Mouse (Mus musculus): ENCODE data around the gene Cwc27. TPM values are rescaled to one million over a fixed set of nuclear protein-coding genes. Genes with fewer than 3 reads are reported as not detected.

Cwc27 gene
- total RNA-seq, 1 experiment from 2014 or later: 52.8 TPM

DNA sequence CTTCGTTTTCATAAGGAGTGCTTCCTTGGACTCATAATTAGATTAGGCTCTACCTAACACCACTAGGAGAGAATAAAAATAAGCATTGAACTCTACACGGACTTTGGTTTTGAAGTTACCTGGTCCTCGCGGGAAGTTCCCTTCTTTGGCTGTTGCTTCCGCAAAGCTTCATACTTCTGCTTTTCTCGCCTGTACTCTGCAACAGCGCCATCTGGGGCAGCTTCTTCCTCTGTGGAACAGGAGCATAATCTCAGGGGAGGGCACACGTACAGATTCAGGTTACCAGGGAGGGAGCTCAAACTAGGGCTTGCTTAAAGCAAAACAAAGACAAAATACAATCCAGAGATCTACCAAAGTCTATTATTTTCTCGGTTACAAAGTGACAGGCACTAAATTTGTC is 155.8 kb downstream of the Cwc27 start:
- ATAC-seq (replicated peaks in 1 of 2; ENCODE audit: insufficient read depth in 1 of 2, low FRiP score in 2 of 2, low TSS enrichment in 1 of 2, low read depth in 1 of 2, poor library complexity in 2 of 2, severe bottlenecking in 2 of 2): no peak

DNA sequence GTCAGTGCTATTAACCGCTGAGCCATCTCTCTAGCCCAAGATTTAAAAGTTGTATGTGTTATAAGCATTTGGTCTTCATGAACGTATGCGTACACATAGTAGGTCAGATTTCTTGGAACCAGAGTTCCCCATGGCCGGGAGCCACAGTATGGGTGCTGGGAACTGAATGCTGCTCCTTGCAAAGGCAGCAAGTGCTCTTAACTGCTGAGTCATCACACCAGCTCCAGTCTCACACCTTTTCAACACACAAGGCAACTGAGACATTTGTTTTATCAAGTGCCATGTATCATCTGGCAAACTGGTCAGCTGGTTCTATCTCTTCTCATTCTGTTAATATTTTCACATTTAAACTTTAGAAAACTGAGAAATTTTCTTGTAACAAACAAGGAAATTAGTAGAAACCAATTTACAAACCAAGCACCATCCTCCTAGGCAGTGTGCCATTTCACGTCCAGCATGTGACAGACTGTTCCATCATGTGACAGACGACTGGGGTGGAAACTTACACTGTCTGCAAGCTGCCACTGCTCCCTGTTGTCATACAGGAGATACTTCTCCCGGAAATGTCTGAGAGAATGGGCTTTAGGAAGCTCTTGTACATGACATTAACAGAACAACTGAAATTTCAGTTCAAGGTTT is 156.8 kb downstream of the Cwc27 start:
- no peak for ATAC-seq (replicated peaks in 1 of 2; ENCODE audit: insufficient read depth in 1 of 2, low FRiP score in 2 of 2, low TSS enrichment in 1 of 2, low read depth in 1 of 2, poor library complexity in 2 of 2, severe bottlenecking in 2 of 2)

- ATAC-seq (replicated peaks in 1 of 2; ENCODE audit: insufficient read depth in 1 of 2, low FRiP score in 2 of 2, low TSS enrichment in 1 of 2, low read depth in 1 of 2, poor library complexity in 2 of 2, severe bottlenecking in 2 of 2): no peak
Observed at GRCm38 (mm10) chr13:104656666-104657272, 160.2 kb downstream of the Cwc27 start.

GRCm38 (mm10) chr13:104655137-104655536 is 161.8 kb downstream of the Cwc27 start:
- no peak for ATAC-seq (replicated peaks in 1 of 2; ENCODE audit: insufficient read depth in 1 of 2, low FRiP score in 2 of 2, low TSS enrichment in 1 of 2, low read depth in 1 of 2, poor library complexity in 2 of 2, severe bottlenecking in 2 of 2)

DNA sequence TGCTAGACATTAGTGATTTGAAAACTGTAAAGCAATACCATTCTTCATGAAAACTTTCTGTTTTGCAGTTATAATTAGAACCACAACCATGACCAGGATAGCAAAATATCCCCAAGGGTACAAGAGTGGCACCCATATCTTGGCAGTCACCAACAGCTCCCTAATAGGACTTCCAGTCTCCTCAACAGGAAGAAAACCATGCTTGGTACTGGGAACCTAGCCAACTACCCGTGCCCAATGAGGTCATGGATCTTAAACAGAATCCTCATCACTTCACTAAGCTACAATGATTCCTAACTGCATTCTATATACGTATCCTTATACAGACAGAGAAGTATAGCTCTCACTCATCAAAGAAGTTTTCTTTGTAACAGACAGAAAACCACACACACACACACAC is 165.2 kb downstream of the Cwc27 start:
- no peak for ATAC-seq (replicated peaks in 1 of 2; ENCODE audit: insufficient read depth in 1 of 2, low FRiP score in 2 of 2, low TSS enrichment in 1 of 2, low read depth in 1 of 2, poor library complexity in 2 of 2, severe bottlenecking in 2 of 2)

GRCm38 (mm10) chr13:104650654-104651053 is 166.3 kb downstream of the Cwc27 start:
- ATAC-seq (replicated peaks in 1 of 2; ENCODE audit: insufficient read depth in 1 of 2, low FRiP score in 2 of 2, low TSS enrichment in 1 of 2, low read depth in 1 of 2, poor library complexity in 2 of 2, severe bottlenecking in 2 of 2): no peak

DNA sequence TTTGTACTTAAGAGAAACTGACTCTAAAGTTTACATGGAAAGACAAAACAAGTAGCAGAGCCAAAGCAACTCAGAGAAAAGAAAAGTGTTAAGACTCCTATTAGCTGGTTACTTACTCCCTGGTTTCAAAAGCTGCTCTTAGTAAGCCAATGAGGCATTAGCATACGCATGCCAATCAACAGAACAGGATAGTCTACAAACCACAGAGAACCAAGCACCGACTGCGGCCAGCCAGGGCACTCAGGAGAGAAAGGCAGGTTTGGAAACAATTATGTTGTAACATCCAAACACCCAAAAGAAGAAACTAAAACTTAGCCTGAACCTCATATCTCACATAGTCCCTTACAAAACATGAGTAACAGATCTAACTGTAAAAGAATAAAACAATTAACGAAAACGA is 166.8 kb downstream of the Cwc27 start:
- peak in 1 of 2 experiments; percentile 48; a peak in 2 of 4 replicates for ATAC-seq (replicated peaks in 1 of 2; ENCODE audit: insufficient read depth in 1 of 2, low FRiP score in 2 of 2, low TSS enrichment in 1 of 2, low read depth in 1 of 2, poor library complexity in 2 of 2, severe bottlenecking in 2 of 2)

DNA sequence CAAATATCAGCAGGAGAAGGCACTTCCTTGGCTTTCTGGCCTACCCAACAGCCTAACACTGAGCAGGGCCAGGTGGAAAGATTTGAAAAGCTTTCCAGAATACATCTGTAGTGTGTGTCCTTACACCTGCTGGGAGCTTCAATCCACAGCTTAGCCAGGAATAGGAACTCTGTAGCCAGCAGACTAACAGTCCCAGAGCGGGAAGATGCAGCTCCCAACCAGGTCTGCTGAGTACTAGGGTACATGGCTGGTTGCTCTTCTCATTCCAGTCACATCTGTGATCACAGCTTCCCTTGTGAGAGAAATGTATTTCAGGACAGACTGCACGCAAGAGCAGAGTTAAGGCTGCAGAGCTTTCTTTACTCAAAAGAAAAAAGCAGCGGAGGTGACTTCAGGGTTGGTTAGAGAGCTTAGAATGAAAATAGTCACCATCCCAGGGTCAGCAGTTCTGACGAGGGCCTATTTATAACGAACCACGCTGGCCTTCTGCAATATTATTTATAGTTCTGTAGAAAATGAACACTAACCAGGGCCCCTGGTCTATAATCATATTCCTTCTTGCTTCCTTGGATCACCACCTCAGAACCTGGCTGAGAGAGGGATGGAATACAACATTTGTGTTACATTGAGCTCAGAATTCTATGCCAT is 171.0 kb downstream of the Cwc27 start:
- ATAC-seq (replicated peaks in 1 of 2; ENCODE audit: insufficient read depth in 1 of 2, low FRiP score in 2 of 2, low TSS enrichment in 1 of 2, low read depth in 1 of 2, poor library complexity in 2 of 2, severe bottlenecking in 2 of 2): no peak

GRCm38 (mm10) chr13:104644185-104644584 is 172.8 kb downstream of the Cwc27 start:
- ATAC-seq (replicated peaks in 1 of 2; ENCODE audit: insufficient read depth in 1 of 2, low FRiP score in 2 of 2, low TSS enrichment in 1 of 2, low read depth in 1 of 2, poor library complexity in 2 of 2, severe bottlenecking in 2 of 2): no peak

GRCm38 (mm10) chr13:104640694-104641454 is 176.1 kb downstream of the Cwc27 start:
- no peak for ATAC-seq (replicated peaks in 1 of 2; ENCODE audit: insufficient read depth in 1 of 2, low FRiP score in 2 of 2, low TSS enrichment in 1 of 2, low read depth in 1 of 2, poor library complexity in 2 of 2, severe bottlenecking in 2 of 2)

- ATAC-seq (replicated peaks in 1 of 2; ENCODE audit: insufficient read depth in 1 of 2, low FRiP score in 2 of 2, low TSS enrichment in 1 of 2, low read depth in 1 of 2, poor library complexity in 2 of 2, severe bottlenecking in 2 of 2): no peak
Observed at GRCm38 (mm10) chr13:104638988-104639387, 178.0 kb downstream of the Cwc27 start.

GRCm38 (mm10) chr13:104635965-104636462 is 180.9 kb downstream of the Cwc27 start:
- ATAC-seq (replicated peaks in 1 of 2; ENCODE audit: insufficient read depth in 1 of 2, low FRiP score in 2 of 2, low TSS enrichment in 1 of 2, low read depth in 1 of 2, poor library complexity in 2 of 2, severe bottlenecking in 2 of 2): no peak

DNA sequence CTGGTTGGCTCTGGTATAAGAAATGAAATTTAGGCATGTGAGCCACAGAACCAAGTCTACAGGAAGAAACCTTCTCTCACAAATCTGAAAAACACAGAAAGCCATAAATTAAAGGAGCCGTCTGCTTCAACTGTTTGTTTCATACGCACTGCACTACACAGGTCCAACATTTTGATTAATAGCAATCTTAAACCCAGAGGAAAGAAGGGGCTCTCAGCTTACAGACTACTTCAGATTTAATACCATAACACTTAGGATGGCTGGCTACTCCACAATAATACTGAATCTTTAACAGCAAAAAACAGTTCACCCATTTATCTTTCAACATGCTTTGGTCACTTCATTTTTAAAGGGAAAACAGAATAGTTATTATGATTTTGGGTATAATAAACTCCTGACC is 182.2 kb downstream of the Cwc27 start:
- no peak for ATAC-seq (replicated peaks in 1 of 2; ENCODE audit: insufficient read depth in 1 of 2, low FRiP score in 2 of 2, low TSS enrichment in 1 of 2, low read depth in 1 of 2, poor library complexity in 2 of 2, severe bottlenecking in 2 of 2)

GRCm38 (mm10) chr13:104632427-104633167 is 184.3 kb downstream of the Cwc27 start:
- ATAC-seq (replicated peaks in 1 of 2; ENCODE audit: insufficient read depth in 1 of 2, low FRiP score in 2 of 2, low TSS enrichment in 1 of 2, low read depth in 1 of 2, poor library complexity in 2 of 2, severe bottlenecking in 2 of 2): no peak

GRCm38 (mm10) chr13:104631621-104632205 is 185.2 kb downstream of the Cwc27 start:
- no peak for ATAC-seq (replicated peaks in 1 of 2; ENCODE audit: insufficient read depth in 1 of 2, low FRiP score in 2 of 2, low TSS enrichment in 1 of 2, low read depth in 1 of 2, poor library complexity in 2 of 2, severe bottlenecking in 2 of 2)

DNA sequence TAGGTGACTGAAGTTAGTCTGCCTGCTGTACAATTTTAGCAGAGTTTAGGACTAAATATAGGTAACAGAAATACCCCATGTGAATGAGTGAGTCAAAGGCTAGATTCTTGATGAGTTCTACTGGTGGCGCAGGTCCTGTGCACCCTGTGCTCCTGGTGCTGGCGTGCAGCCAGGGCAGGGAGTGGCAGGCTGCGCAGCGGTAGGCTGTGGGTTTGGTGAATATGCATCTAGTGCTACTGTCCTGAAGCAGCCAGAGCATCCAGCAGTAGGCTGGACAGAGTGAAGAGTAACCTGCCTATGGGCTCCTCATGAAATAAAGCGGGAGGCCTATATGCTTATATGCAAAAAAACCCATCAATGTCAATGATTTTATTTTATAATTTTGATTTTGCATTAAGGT is 186.1 kb downstream of the Cwc27 start:
- ATAC-seq (replicated peaks in 1 of 2; ENCODE audit: insufficient read depth in 1 of 2, low FRiP score in 2 of 2, low TSS enrichment in 1 of 2, low read depth in 1 of 2, poor library complexity in 2 of 2, severe bottlenecking in 2 of 2): no peak

DNA sequence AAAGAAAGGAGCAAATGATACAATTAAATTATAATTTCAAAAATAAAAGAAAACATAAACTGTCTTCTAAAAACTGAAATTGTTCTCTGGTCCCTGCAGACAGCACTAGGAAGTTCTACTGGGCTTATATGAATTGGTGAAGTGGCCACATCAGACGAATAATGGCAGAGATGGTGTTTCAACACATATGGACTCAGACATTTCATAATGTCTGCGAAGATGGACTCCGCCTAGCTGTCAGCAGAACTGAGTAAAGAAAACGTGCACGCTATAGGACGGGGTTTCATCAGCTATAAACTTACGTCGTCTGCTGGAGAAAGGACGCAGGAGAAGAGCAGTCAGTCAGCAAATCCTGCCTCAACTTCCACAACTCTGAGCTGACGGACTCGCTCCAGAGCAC is 187.3 kb downstream of the Cwc27 start:
- ATAC-seq (replicated peaks in 1 of 2; ENCODE audit: insufficient read depth in 1 of 2, low FRiP score in 2 of 2, low TSS enrichment in 1 of 2, low read depth in 1 of 2, poor library complexity in 2 of 2, severe bottlenecking in 2 of 2): no peak
